Mouse (Mus musculus) midbrain, embryonic 14.5 days (tissue): ENCODE data around the gene Rmdn3. TPM values are rescaled to one million over a fixed set of nuclear protein-coding genes. Genes with fewer than 3 reads are reported as not detected.
A peak's percentile ranks its signal among the peaks of the same experiment; 100 is the strongest.

Experiments used
- ATAC-seq: fragments of 200-750 bp; cut with Nextera tagmentation; 2 replicates; pipeline ENCODE4 v1.8.0; 2017; ENCODE audit warnings: moderate number of reproducible peaks, moderate library complexity; ENCODE audit not compliant: low FRiP score, low TSS enrichment
- DNase-seq: peaks from one replicate; pipeline ENCODE4 v3.0.0-alpha.2; 2015
- H3K27ac ChIP-seq: fragments of 300-500 bp; sonication (generic); replicated peaks from 2 replicates; pipeline ENCODE4 v1.5.1; 2014; ENCODE audit warnings: mild to moderate bottlenecking, low read depth, low read length, moderate library complexity
- H3K27me3 ChIP-seq: fragments of 300-500 bp; sonication (generic); 2 replicates; pipeline ENCODE4 v1.6.1; 2014; ENCODE audit warnings: low read length, control low read depth, mixed read lengths; ENCODE audit not compliant: control insufficient read depth, insufficient read depth
- H3K36me3 ChIP-seq: fragments of 300-500 bp; sonication (generic); 2 replicates; pipeline ENCODE4 v1.6.1; 2014; ENCODE audit warnings: low read length, control low read depth; ENCODE audit not compliant: control insufficient read depth, insufficient read depth
- H3K4me1 ChIP-seq: fragments of 300-500 bp; sonication (generic); 2 replicates; pipeline ENCODE4 v1.6.1; 2014; ENCODE audit warnings: mild to moderate bottlenecking, antibody characterized with exemption, low read length, control low read depth; ENCODE audit not compliant: control insufficient read depth, insufficient read depth
- H3K4me2 ChIP-seq: fragments of 300-500 bp; sonication (generic); 2 replicates; pipeline ENCODE4 v1.6.1; 2014; ENCODE audit warnings: mild to moderate bottlenecking, low read length, moderate library complexity
- H3K4me3 ChIP-seq: fragments of 300-500 bp; sonication (generic); replicated peaks from 2 replicates; pipeline ENCODE4 v1.5.1; 2014; ENCODE audit warnings: low read depth, low read length
- H3K9ac ChIP-seq: fragments of 300-500 bp; sonication (generic); replicated peaks from 2 replicates; pipeline ENCODE4 v1.6.1; 2014; ENCODE audit warnings: mild to moderate bottlenecking, low read length, moderate library complexity
- H3K9me3 ChIP-seq: fragments of 300-500 bp; sonication (generic); 2 replicates; pipeline ENCODE4 v1.6.1; 2016; ENCODE audit warnings: low read length, control low read depth, mixed read lengths; ENCODE audit not compliant: control insufficient read depth
- WGBS: fragments of 180-500 bp; shearing (Covaris S2); extraction: QIAGEN DNeasy Blood & Tissue Kit; methylation state at CpG from one replicate; pipeline ENCODE4 v1.1.7; 2014; 5-methylcytosine and 5-hydroxymethylcytosine counted together
- polyA plus RNA-seq: library from polyadenylated mRNA; unstranded; fragments of >200 nt; fragmentation: Nextera tagmentation; extraction: Ambion mirVana; gene quantifications from 2 replicates; pipeline ENCODE4 v1.2.1, GENCODE M21; 2014

Rmdn3 gene
- polyA plus RNA-seq, 1 experiment from 2014 or later = 45.7 TPM

GRCm38 (mm10) chr2:119146435-119146834 is 10.4 kb downstream of the Rmdn3 start:
- 77% methylated on average over 6 of the region's 6 CpGs for WGBS
- Histone ChIP-seq H3K9me3 (no peaks in the 10 kb centered on the region), H3K27me3 (no peaks in the 10 kb centered on the region), H3K4me2 (no peak overlapping the region), H3K9ac (no peak overlapping the region), H3K4me3 (no peak overlapping the region), H3K4me1 (no peaks in the 10 kb centered on the region), H3K36me3 (peaks cover 93% of the 10 kb centered on the region), H3K27ac (no peak overlapping the region)
- DNase-seq = no peak
- no peak for ATAC-seq

GRCm38 (mm10) chr2:119145199-119145598 is 11.6 kb downstream of the Rmdn3 start:
- WGBS = 95% methylated on average over 2 of the region's 2 CpGs
- Histone ChIP-seq H3K4me2 (no peak overlapping the region), H3K27ac (no peak overlapping the region), H3K4me3 (no peak overlapping the region), H3K27me3 (no peaks in the 10 kb centered on the region), H3K4me1 (no peaks in the 10 kb centered on the region), H3K9me3 (no peaks in the 10 kb centered on the region), H3K36me3 (peaks cover 92% of the 10 kb centered on the region), H3K9ac (no peak overlapping the region)
- DNase-seq (peak; percentile 9), ATAC-seq (no peak)

- Histone ChIP-seq H3K9ac (no peak overlapping the region), H3K27me3 (no peaks in the 10 kb centered on the region), H3K4me1 (no peaks in the 10 kb centered on the region), H3K4me3 (no peak overlapping the region), H3K4me2 (no peak overlapping the region), H3K9me3 (no peaks in the 10 kb centered on the region), H3K27ac (no peak overlapping the region), H3K36me3 (peaks cover 78% of the 10 kb centered on the region)
- DNase-seq = no peak
- ATAC-seq = no peak
- 90% methylated on average over 5 of the region's 5 CpGs for WGBS
Measured at GRCm38 (mm10) chr2:119136346-119136898, 20.4 kb downstream of the Rmdn3 start.

GRCm38 (mm10) chr2:119113121-119113925 is 43.5 kb downstream of the Rmdn3 start:
- ATAC-seq = no peak
- WGBS = 14% methylated on average over 20 of the region's 20 CpGs
- H3K9me3 ChIP-seq = no peaks in the 10 kb centered on the region

GRCm38 (mm10) chr2:119112438-119113112 is 44.3 kb downstream of the Rmdn3 start, which contains the start of gene Rad51:
Rad51 (plus strand) TSS chr2:119112793.
- Histone ChIP-seq H3K27ac (peak within 1 kb of the TSS; percentile 84), H3K9ac (peak within 1 kb of the TSS; percentile 57), H3K36me3 (0 out of 2 replicates have a peak, but pooled peaks cover 5% of the 10 kb centered on the region), H3K27me3 (no peaks in the 10 kb centered on the region), H3K4me1 (peaks cover 8% of the 10 kb centered on the region), H3K9me3 (no peaks in the 10 kb centered on the region), H3K4me3 (peak within 1 kb of the TSS; percentile 60), H3K4me2 (peak within 1 kb of the TSS; percentile 93)
- DNase-seq (peak; percentile 93), ATAC-seq (peak; percentile 90)
- under 1% methylated on average over 51 of the region's 51 CpGs for WGBS

More at GRCm38 (mm10) chr2:119113121-119113925, 43.5 kb downstream of the Rmdn3 start:
- DNase-seq = no peak
- H3K9ac ChIP-seq = no peak overlapping the region; the same call in 1 of the 2 replicates
- H3K4me3 ChIP-seq = peak overlapping the region; percentile 60
- 0 out of 2 replicates have a peak, but pooled peaks cover 5% of the 10 kb centered on the region for H3K36me3 ChIP-seq
- H3K27ac ChIP-seq = no peak overlapping the region
- peaks cover 8% of the 10 kb centered on the region for H3K4me1 ChIP-seq
- no peaks in the 10 kb centered on the region for H3K27me3 ChIP-seq
- H3K4me2 ChIP-seq = peak overlapping the region; percentile 93

- H3K4me1 ChIP-seq = peaks cover 8% of the 10 kb centered on the region
- 94% methylated on average over 3 of the region's 3 CpGs for WGBS
- no peak overlapping the region for H3K4me3 ChIP-seq
- ATAC-seq (no peak), DNase-seq (no peak)
- 0 out of 2 replicates have a peak, but pooled peaks cover 5% of the 10 kb centered on the region for H3K36me3 ChIP-seq
- no peak overlapping the region for H3K9ac ChIP-seq
- no peaks in the 10 kb centered on the region for H3K9me3 ChIP-seq
- H3K4me2 ChIP-seq = no peak overlapping the region
- H3K27me3 ChIP-seq = no peaks in the 10 kb centered on the region
- H3K27ac ChIP-seq = no peak overlapping the region
Measured at GRCm38 (mm10) chr2:119111060-119111459, 45.8 kb downstream of the Rmdn3 start.

GRCm38 (mm10) chr2:119108554-119108953 is 48.3 kb downstream of the Rmdn3 start:
- no peak for DNase-seq
- no peak overlapping the region for H3K9ac ChIP-seq
- ATAC-seq = no peak

GRCm38 (mm10) chr2:119106583-119106982 is 50.3 kb downstream of the Rmdn3 start:
- WGBS = 88% methylated on average over 5 of the region's 5 CpGs
- no peak overlapping the region for H3K27ac ChIP-seq
- H3K4me1 ChIP-seq = peaks cover under 1% of the 10 kb centered on the region; the same call in 1 of the 2 replicates
- no peak overlapping the region for H3K4me2 ChIP-seq
- no peak overlapping the region for H3K4me3 ChIP-seq
- no peaks in the 10 kb centered on the region for H3K27me3 ChIP-seq
- DNase-seq (no peak), ATAC-seq (no peak)
- no peak overlapping the region for H3K9ac ChIP-seq
- no peaks in the 10 kb centered on the region for H3K9me3 ChIP-seq
- peaks cover 12% of the 10 kb centered on the region; the same call in 1 of the 2 replicates for H3K36me3 ChIP-seq

More at GRCm38 (mm10) chr2:119108554-119108953, 48.3 kb downstream of the Rmdn3 start:
- H3K27ac ChIP-seq = no peak overlapping the region
- no peaks in the 10 kb centered on the region for H3K9me3 ChIP-seq
- H3K4me2 ChIP-seq = no peak overlapping the region
- no peaks in the 10 kb centered on the region for H3K27me3 ChIP-seq
- peaks cover 8% of the 10 kb centered on the region for H3K4me1 ChIP-seq
- WGBS = 78% methylated on average over 4 of the region's 4 CpGs
- H3K36me3 ChIP-seq = 0 out of 2 replicates have a peak, but pooled peaks cover 5% of the 10 kb centered on the region
- H3K4me3 ChIP-seq = no peak overlapping the region
